In genomic region chr7:64074186-64074585, GRCm38 (mm10) we compare ENCODE assay signal across 14 mouse cellular contexts.
DNase-seq lines count a peak whose midpoint lies in the region; ATAC-seq and TF ChIP-seq lines count a peak whose summit lies in the region.
"Had no signal": no experiment of that assay in that cellular context is flagged by ENCODE, and none has a peak within 500 bp of the region (broad histone marks: within the 10 kb centered on the region; RNA-seq: fewer than 3 reads in every experiment).

No protein-coding gene starts in this region.

- 89% methylated on average over 4 of the region's 4 CpGs for whole genome bisulfite sequencing in hindbrain, embryonic 10.5 days
- WGBS in hindbrain, postnatal 0 days = 95% methylated on average over 4 of the region's 4 CpGs
- WGBS in lung, embryonic 15.5 days = 87% methylated on average over 4 of the region's 4 CpGs
- 93% methylated on average over 4 of the region's 4 CpGs for WGBS in lung, postnatal 0 days

- H3K9ac ChIP-seq in hindbrain, postnatal 0 days (replicated peaks; ENCODE audit: low read length) = no peak overlapping the region
- H3K9ac ChIP-seq in lung, embryonic 15.5 days = no peak overlapping the region
- no peak overlapping the region for H3K9ac ChIP-seq in lung, postnatal 0 days (replicated peaks; ENCODE audit: low read depth)
- H3K9ac ChIP-seq: neural tube, embryonic 12.5 days had no signal

- no peaks in the 10 kb centered on the region for H3K4me1 ChIP-seq in hindbrain, embryonic 10.5 days (replicated peaks)
- H3K4me1 ChIP-seq in hindbrain, postnatal 0 days (ENCODE audit: insufficient read depth, low read length) = no peaks in the 10 kb centered on the region
- H3K4me1 ChIP-seq in lung, embryonic 15.5 days = no peaks in the 10 kb centered on the region
- H3K4me1 ChIP-seq in lung, postnatal 0 days (ENCODE audit: insufficient read depth, low read depth, low read length) = no peaks in the 10 kb centered on the region
- H3K4me1 ChIP-seq: embryonic facial prominence, embryonic 10.5 days; neural tube, embryonic 12.5 days had no signal

- TF ChIP-seq CTCF in hindbrain, postnatal 0 days (IDR thresholded peaks at IDR 0.05; ENCODE audit: low read depth) = no peak
- TF ChIP-seq CTCF in lung, postnatal 0 days (IDR thresholded peaks at IDR 0.05) = no peak

- H3K4me2 ChIP-seq in hindbrain, postnatal 0 days (ENCODE audit: low read depth, low read length) = no peak overlapping the region
- H3K4me2 ChIP-seq in lung, embryonic 15.5 days = no peak overlapping the region
- no peak overlapping the region for H3K4me2 ChIP-seq in lung, postnatal 0 days (replicated peaks; ENCODE audit: low read depth, low read length)
- H3K4me2 ChIP-seq: neural tube, embryonic 12.5 days had no signal

- peak; percentile 2 for DNase-seq in hindbrain, embryonic 10.5 days (ENCODE audit: low spot score)
- DNase-seq in hindbrain, postnatal 0 days (ENCODE audit: low spot score) = no peak
- no peak for DNase-seq in lung, postnatal 0 days (ENCODE audit: low spot score)
- DNase-seq in thymus, postnatal 14 days = peak; percentile 2
- DNase-seq in thymus, postnatal 0 days (ENCODE audit: low spot score) = no peak
- DNase-seq in spleen, postnatal 4 days (ENCODE audit: low spot score in 2 of 2) = peak; percentile 6 to 41
- DNase-seq in adrenal gland, postnatal 4 days (ENCODE audit: low spot score in 2 of 2) = no peak
- DNase-seq: adrenal gland, postnatal 10 days; cerebellum, adult 11-12 months; gastrocnemius, adult 2 months had no signal

- TF ChIP-seq EP300 in lung, postnatal 0 days (IDR thresholded peaks at IDR 0.05) = no peak

- no peak overlapping the region for H3K27ac ChIP-seq in hindbrain, embryonic 10.5 days
- no peak overlapping the region for H3K27ac ChIP-seq in hindbrain, postnatal 0 days
- H3K27ac ChIP-seq in lung, embryonic 15.5 days = no peak overlapping the region
- H3K27ac ChIP-seq in lung, postnatal 0 days (ENCODE audit: low read length) = no peak overlapping the region
- H3K27ac ChIP-seq: embryonic facial prominence, embryonic 10.5 days; gastrocnemius, adult 2 months; neural tube, embryonic 12.5 days had no signal

- no peaks in the 10 kb centered on the region for H3K36me3 ChIP-seq in hindbrain, embryonic 10.5 days
- H3K36me3 ChIP-seq in hindbrain, postnatal 0 days (ENCODE audit: insufficient read depth, low read length) = no peaks in the 10 kb centered on the region
- H3K36me3 ChIP-seq in lung, embryonic 15.5 days = no peaks in the 10 kb centered on the region
- H3K36me3 ChIP-seq in lung, postnatal 0 days (ENCODE audit: insufficient read depth, low read length) = no peaks in the 10 kb centered on the region
- H3K36me3 ChIP-seq: embryonic facial prominence, embryonic 10.5 days; neural tube, embryonic 12.5 days had no signal

- H3K27me3 ChIP-seq in hindbrain, embryonic 10.5 days (ENCODE audit: insufficient read depth, poor library complexity, severe bottlenecking) = no peaks in the 10 kb centered on the region
- H3K27me3 ChIP-seq in hindbrain, postnatal 0 days (ENCODE audit: insufficient read depth, low read length) = no peaks in the 10 kb centered on the region
- H3K27me3 ChIP-seq in lung, embryonic 15.5 days = no peaks in the 10 kb centered on the region
- H3K27me3 ChIP-seq in lung, postnatal 0 days (replicated peaks; ENCODE audit: insufficient read depth, low read length) = no peaks in the 10 kb centered on the region
- H3K27me3 ChIP-seq: neural tube, embryonic 12.5 days had no signal

- H3K4me3 ChIP-seq in hindbrain, embryonic 10.5 days = no peak overlapping the region
- H3K4me3 ChIP-seq in hindbrain, postnatal 0 days (ENCODE audit: low read length) = no peak overlapping the region
- no peak overlapping the region for H3K4me3 ChIP-seq in lung, embryonic 15.5 days
- no peak overlapping the region for H3K4me3 ChIP-seq in lung, postnatal 0 days (ENCODE audit: low read depth, low read length)
- H3K4me3 ChIP-seq: embryonic facial prominence, embryonic 10.5 days; erythroblast, embryonic 14.5 days; gastrocnemius, adult 2 months; neural tube, embryonic 12.5 days had no signal

- no peaks in the 10 kb centered on the region for H3K9me3 ChIP-seq in hindbrain, embryonic 10.5 days
- no peaks in the 10 kb centered on the region for H3K9me3 ChIP-seq in hindbrain, postnatal 0 days (ENCODE audit: low read length)
- H3K9me3 ChIP-seq in lung, embryonic 15.5 days = no peaks in the 10 kb centered on the region
- H3K9me3 ChIP-seq in lung, postnatal 0 days (ENCODE audit: low read length) = no peaks in the 10 kb centered on the region
- H3K9me3 ChIP-seq: embryonic facial prominence, embryonic 10.5 days; neural tube, embryonic 12.5 days had no signal

- no peak for ATAC-seq in hindbrain, postnatal 0 days
- ATAC-seq in lung, embryonic 15.5 days (ENCODE audit: borderline replicate concordance, extremely low read depth, low FRiP score, low TSS enrichment) = 0 out of 2 replicates have a peak, but pooled peaks have one; percentile 12
- no peak for ATAC-seq in lung, postnatal 0 days

Comparison
In these comparisons a context has a peak if more than half of its experiments do, and no peak if none do; other contexts are left out.
1. DNase-seq: peak in hindbrain, embryonic 10.5 days (single experiment), thymus, postnatal 14 days (single experiment) and spleen, postnatal 4 days (2 of 2); none in hindbrain, postnatal 0 days (single experiment), lung, postnatal 0 days (single experiment), thymus, postnatal 0 days (single experiment) and adrenal gland, postnatal 4 days (0 of 2).